Mouse (Mus musculus) midbrain, embryonic 11.5 days (tissue): ENCODE data around the gene Hspg2. TPM values are rescaled to one million over a fixed set of nuclear protein-coding genes. Genes with fewer than 3 reads are reported as not detected.
A peak's percentile ranks its signal among the peaks of the same experiment; 100 is the strongest.

Source experiments
- ATAC-seq: fragments of 200-750 bp; cut with Nextera tagmentation; 2 replicates; pipeline ENCODE4 v1.8.0; 2017; ENCODE audit warnings: moderate TSS enrichment, moderate library complexity; ENCODE audit not compliant: low FRiP score
- DNase-seq: peaks from one replicate; pipeline ENCODE4 v3.0.0; 2015; ENCODE audit warnings: low spot score; ENCODE audit errors: missing footprints
- H3K27ac ChIP-seq: fragments of 300-500 bp; sonication (generic); 2 replicates; pipeline ENCODE4 v1.5.1; 2014; ENCODE audit warnings: low read depth, low read length
- H3K27me3 ChIP-seq: fragments of 300-500 bp; sonication (generic); 2 replicates; pipeline ENCODE4 v1.6.1; 2014; ENCODE audit warnings: mild to moderate bottlenecking, low read length, moderate library complexity, mixed read lengths; ENCODE audit not compliant: control insufficient read depth, insufficient read depth
- H3K36me3 ChIP-seq: fragments of 300-500 bp; sonication (generic); 2 replicates; pipeline ENCODE4 v1.6.1; 2014; ENCODE audit warnings: mild to moderate bottlenecking, low read length, moderate library complexity, mixed read lengths; ENCODE audit not compliant: control insufficient read depth, insufficient read depth
- H3K4me1 ChIP-seq: fragments of 300-500 bp; sonication (generic); 2 replicates; pipeline ENCODE4 v1.6.1; 2014; ENCODE audit warnings: low read length; ENCODE audit not compliant: control insufficient read depth, insufficient read depth
- H3K4me2 ChIP-seq: fragments of 300-500 bp; sonication (generic); 2 replicates; pipeline ENCODE4 v1.6.1; 2014; ENCODE audit warnings: mild to moderate bottlenecking, moderate library complexity
- H3K4me3 ChIP-seq: fragments of 300-500 bp; sonication (generic); 2 replicates; pipeline ENCODE4 v1.5.1; 2014; ENCODE audit warnings: low read depth, low read length
- H3K9ac ChIP-seq: fragments of 300-500 bp; sonication (generic); 2 replicates; pipeline ENCODE4 v1.6.1; 2014; ENCODE audit warnings: low read length
- H3K9me3 ChIP-seq: fragments of 300-500 bp; sonication (generic); 2 replicates; pipeline ENCODE4 v1.6.1; 2016; ENCODE audit warnings: low read length; ENCODE audit not compliant: control insufficient read depth
- WGBS: fragments of 180-500 bp; shearing (Covaris S2); extraction: QIAGEN DNeasy Blood & Tissue Kit; methylation state at CpG from one replicate; pipeline ENCODE4 v1.1.7; 2014; 5-methylcytosine and 5-hydroxymethylcytosine counted together
- polyA plus RNA-seq: library from polyadenylated mRNA; unstranded; fragments of >200 nt; fragmentation: Nextera tagmentation; extraction: Ambion mirVana; gene quantifications from 2 replicates; pipeline ENCODE4 v1.2.1, GENCODE M21; 2014

Gene Hspg2
- polyA plus RNA-seq, 1 experiment from 2014 or later: 11.2 TPM

GRCm38 (mm10) chr4:137447363-137448196 is 21.0 kb upstream of the Hspg2 start:
- DNase-seq (peak; percentile 79), ATAC-seq (no peak)

DNA sequence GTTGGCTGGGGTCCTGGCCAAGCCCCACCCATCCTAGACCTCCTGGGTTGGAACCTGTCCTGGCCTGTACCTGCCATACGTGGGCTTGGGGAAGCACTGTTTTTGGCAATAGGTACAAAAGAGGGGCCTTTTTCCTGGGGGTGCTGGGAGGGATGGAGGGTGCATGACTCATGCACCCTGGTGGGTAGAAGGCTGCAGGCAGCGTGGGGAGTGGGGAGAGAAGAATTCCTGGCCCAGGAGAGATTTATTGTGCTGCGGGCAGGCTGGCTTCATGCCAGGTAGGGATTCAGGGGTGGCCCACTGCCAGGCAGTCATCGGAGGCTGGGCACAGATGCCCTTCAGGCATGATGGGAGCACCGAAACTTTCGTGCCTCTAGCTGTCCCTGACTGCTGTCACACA is 20.4 kb upstream of the Hspg2 start:
- 72% methylated on average over 6 of the region's 6 CpGs for WGBS
- Histone ChIP-seq H3K36me3 (no peaks in the 10 kb centered on the region), H3K4me3 (no peak overlapping the region), H3K27ac (no peak overlapping the region), H3K9me3 (no peaks in the 10 kb centered on the region), H3K27me3 (no peaks in the 10 kb centered on the region), H3K9ac (no peak overlapping the region), H3K4me2 (no peak overlapping the region), H3K4me1 (no peaks in the 10 kb centered on the region)
- DNase-seq (peak; percentile 23), ATAC-seq (no peak)

More at GRCm38 (mm10) chr4:137447363-137448196, 21.0 kb upstream of the Hspg2 start:
- Histone ChIP-seq H3K9me3 (no peaks in the 10 kb centered on the region), H3K36me3 (no peaks in the 10 kb centered on the region), H3K27ac (no peak overlapping the region), H3K4me2 (no peak overlapping the region), H3K27me3 (no peaks in the 10 kb centered on the region), H3K9ac (no peak overlapping the region), H3K4me1 (no peaks in the 10 kb centered on the region), H3K4me3 (no peak overlapping the region)
- WGBS: 70% methylated on average over 7 of the region's 7 CpGs

DNA sequence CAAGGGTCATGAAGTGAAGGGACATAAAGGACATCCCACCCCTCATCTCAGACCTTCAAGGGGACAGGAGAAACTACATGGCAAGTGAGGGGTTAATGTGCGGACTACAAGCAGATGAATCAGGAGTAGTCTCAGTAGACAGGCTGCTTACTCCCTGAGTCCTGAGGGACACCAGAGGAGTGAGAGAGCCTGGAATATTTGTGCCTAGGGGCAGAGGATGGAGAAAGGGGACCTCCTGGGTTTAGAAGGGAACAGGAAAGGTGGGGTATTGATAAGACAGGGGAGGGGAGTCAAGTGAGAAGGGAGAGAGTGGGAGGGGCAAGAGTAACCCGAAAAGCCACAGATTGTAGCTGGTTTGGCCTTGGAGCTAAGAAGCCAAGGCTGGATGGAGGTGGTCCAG is 19.9 kb upstream of the Hspg2 start:
- H3K9me3 ChIP-seq: no peaks in the 10 kb centered on the region
- DNase-seq: peak; percentile 78
- no peak overlapping the region for H3K4me3 ChIP-seq
- no peaks in the 10 kb centered on the region for H3K36me3 ChIP-seq
- H3K9ac ChIP-seq: no peak overlapping the region
- H3K27me3 ChIP-seq: no peaks in the 10 kb centered on the region
- WGBS: 69% methylated on average over 2 of the region's 2 CpGs
- no peak for ATAC-seq
- H3K4me1 ChIP-seq: no peaks in the 10 kb centered on the region
- H3K4me2 ChIP-seq: no peak overlapping the region
- no peak overlapping the region for H3K27ac ChIP-seq

- no peak for ATAC-seq
- WGBS: 68% methylated on average over 2 of the region's 2 CpGs
- peak; percentile 68 for DNase-seq
- no peaks in the 10 kb centered on the region for H3K36me3 ChIP-seq
- H3K27ac ChIP-seq: no peak overlapping the region
- H3K27me3 ChIP-seq: no peaks in the 10 kb centered on the region
- no peak overlapping the region for H3K9ac ChIP-seq
- H3K4me2 ChIP-seq: no peak overlapping the region
- H3K4me1 ChIP-seq: no peaks in the 10 kb centered on the region
- no peak overlapping the region for H3K4me3 ChIP-seq
- H3K9me3 ChIP-seq: no peaks in the 10 kb centered on the region
Observed at GRCm38 (mm10) chr4:137449132-137449531, 19.4 kb upstream of the Hspg2 start.

- Histone ChIP-seq H3K4me2 (no peak overlapping the region), H3K4me1 (no peaks in the 10 kb centered on the region), H3K36me3 (no peaks in the 10 kb centered on the region), H3K9ac (no peak overlapping the region), H3K9me3 (no peaks in the 10 kb centered on the region), H3K27ac (no peak overlapping the region), H3K4me3 (no peak overlapping the region), H3K27me3 (no peaks in the 10 kb centered on the region)
- peak; percentile 12 for DNase-seq
- WGBS: 88% methylated on average over 10 of the region's 10 CpGs
- ATAC-seq: no peak
Observed at GRCm38 (mm10) chr4:137449715-137450114, 18.9 kb upstream of the Hspg2 start.

GRCm38 (mm10) chr4:137452190-137452589 is 16.4 kb upstream of the Hspg2 start:
- H3K4me2 ChIP-seq: no peak overlapping the region
- no peak overlapping the region for H3K9ac ChIP-seq
- H3K9me3 ChIP-seq: no peaks in the 10 kb centered on the region
- H3K36me3 ChIP-seq: no peaks in the 10 kb centered on the region
- DNase-seq (peak; percentile 59), ATAC-seq (no peak)
- no peak overlapping the region for H3K4me3 ChIP-seq
- no peaks in the 10 kb centered on the region for H3K27me3 ChIP-seq
- WGBS: 89% methylated on average over 6 of the region's 6 CpGs
- H3K27ac ChIP-seq: no peak overlapping the region
- no peaks in the 10 kb centered on the region for H3K4me1 ChIP-seq

GRCm38 (mm10) chr4:137453234-137453767 is 15.3 kb upstream of the Hspg2 start, which contains the start of gene 1700013G24Rik:
TSS of gene 1700013G24Rik (plus strand) at chr4:137453284.
- WGBS: 89% methylated on average over 8 of the region's 8 CpGs

DNA sequence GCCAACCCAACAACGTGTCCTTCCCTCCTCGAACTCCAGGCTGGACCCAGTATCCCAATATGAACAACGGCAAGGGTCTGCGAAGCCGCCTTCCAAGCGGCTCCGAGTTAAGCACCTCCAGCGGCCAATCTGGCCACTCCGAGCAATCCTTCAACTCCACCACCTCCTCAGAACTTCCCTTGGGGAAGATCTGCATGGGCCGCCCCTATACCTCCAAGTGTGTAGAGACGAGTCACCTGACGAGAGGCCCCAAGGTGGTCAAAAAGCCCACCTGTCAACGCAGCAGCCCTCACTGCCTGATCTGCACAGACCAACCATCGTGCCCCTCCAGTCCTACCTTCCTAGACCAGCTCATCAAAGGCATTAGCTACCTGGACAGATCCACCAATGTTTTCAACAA is 14.0 kb upstream of the Hspg2 start:
- ATAC-seq: no peak
- no peak overlapping the region for H3K4me3 ChIP-seq
- WGBS: 92% methylated on average over 14 of the region's 14 CpGs
- H3K27me3 ChIP-seq: no peaks in the 10 kb centered on the region
- no peak overlapping the region for H3K4me2 ChIP-seq
- no peak overlapping the region for H3K27ac ChIP-seq
- no peak overlapping the region for H3K9ac ChIP-seq
- H3K4me1 ChIP-seq: no peaks in the 10 kb centered on the region
- H3K9me3 ChIP-seq: no peaks in the 10 kb centered on the region
- DNase-seq: peak; percentile 66
- H3K36me3 ChIP-seq: no peaks in the 10 kb centered on the region

More at GRCm38 (mm10) chr4:137453234-137453767, 15.3 kb upstream of the Hspg2 start, which contains the start of gene 1700013G24Rik:
- H3K4me2 ChIP-seq: no peak within 1 kb of the TSS
- no peak within 1 kb of the TSS for H3K9ac ChIP-seq
- no peaks in the 10 kb centered on the region for H3K9me3 ChIP-seq
- no peak within 1 kb of the TSS for H3K4me3 ChIP-seq
- no peaks in the 10 kb centered on the region for H3K27me3 ChIP-seq
- DNase-seq: no peak
- no peak within 1 kb of the TSS for H3K27ac ChIP-seq
- no peaks in the 10 kb centered on the region for H3K36me3 ChIP-seq
- H3K4me1 ChIP-seq: no peaks in the 10 kb centered on the region
- ATAC-seq: no peak

DNA sequence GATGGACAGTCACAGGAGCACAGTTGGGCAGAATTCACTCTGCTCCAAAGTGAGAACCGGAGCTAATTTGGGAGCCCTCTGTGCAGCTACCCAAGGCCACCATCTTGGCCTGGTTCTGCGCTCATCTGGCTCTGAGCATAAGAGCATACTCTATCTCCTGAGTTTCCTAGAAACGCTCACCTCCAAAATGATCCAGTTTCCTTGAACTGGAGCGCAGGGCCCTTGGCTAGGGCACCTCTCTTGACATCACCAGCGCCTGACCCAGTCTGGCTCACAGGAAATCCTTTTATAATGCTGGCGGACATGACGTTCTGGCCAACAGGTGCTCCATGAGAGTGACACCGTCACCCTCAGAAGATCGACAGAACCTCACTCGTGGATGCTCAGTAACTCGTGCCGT is 12.0 kb upstream of the Hspg2 start:
- Histone ChIP-seq H3K27me3 (no peaks in the 10 kb centered on the region), H3K4me3 (no peak overlapping the region), H3K9me3 (no peaks in the 10 kb centered on the region), H3K36me3 (no peaks in the 10 kb centered on the region), H3K27ac (no peak overlapping the region), H3K4me2 (no peak overlapping the region), H3K4me1 (no peaks in the 10 kb centered on the region), H3K9ac (no peak overlapping the region)
- ATAC-seq (no peak), DNase-seq (no peak)
- 88% methylated on average over 12 of the region's 12 CpGs for WGBS
